Mouse (Mus musculus): Measurements from ENCODE around the gene Pak4. TPM values are rescaled to one million over a fixed set of nuclear protein-coding genes. Genes with fewer than 3 reads are reported as not detected.

The Pak4 gene
- polyA plus RNA-seq, 1 experiment from 2014 or later = 17.9 TPM

Small RNA genes within 50 kb of the gene (microRNA-seq; reads per million reads assigned to microRNA genes)
- 2.0 reads per million for gene Mir7049

Other genes starting within 250 kb of the Pak4 start
- 540 and 619 TPM in 2 replicates for gene Rps16, start 247.5 kb downstream of the Pak4 start, polyA plus RNA-seq (2015; fragmentation: Nextera tagmentation; extraction: Ambion mirVana)
- 4.5 and 5.1 TPM in 2 replicates for gene Plekhg2, start 225.6 kb downstream of the Pak4 start, polyA plus RNA-seq (2015; fragmentation: Nextera tagmentation; extraction: Ambion mirVana)
- gene Zfp36, start 217.9 kb downstream of the Pak4 start, polyA plus RNA-seq (2015; fragmentation: Nextera tagmentation; extraction: Ambion mirVana) = 8.3 and 8.8 TPM in 2 replicates
- 23.9 and 25.6 TPM in 2 replicates for gene Med29, start 205.5 kb downstream of the Pak4 start, polyA plus RNA-seq (2015; fragmentation: Nextera tagmentation; extraction: Ambion mirVana)
- 24.6 and 26.2 TPM in 2 replicates for gene Paf1, start 205.2 kb downstream of the Pak4 start, polyA plus RNA-seq (2015; fragmentation: Nextera tagmentation; extraction: Ambion mirVana)
- 32.4 and 35.6 TPM in 2 replicates for gene Gmfg, start 160.7 kb downstream of the Pak4 start, polyA plus RNA-seq (2015; fragmentation: Nextera tagmentation; extraction: Ambion mirVana)
- gene Lrfn1, start 146.2 kb downstream of the Pak4 start, polyA plus RNA-seq (2015; fragmentation: Nextera tagmentation; extraction: Ambion mirVana) = 0.09 and 0.20 TPM in 2 replicates
- gene Ifnl2, start 87.7 kb downstream of the Pak4 start, polyA plus RNA-seq (2015; fragmentation: Nextera tagmentation; extraction: Ambion mirVana) = not detected in 2 replicates
- not detected in 2 replicates for gene Ifnl3, start 75.3 kb downstream of the Pak4 start, polyA plus RNA-seq (2015; fragmentation: Nextera tagmentation; extraction: Ambion mirVana)
- gene Sycn, start 57.3 kb downstream of the Pak4 start, polyA plus RNA-seq (2015; fragmentation: Nextera tagmentation; extraction: Ambion mirVana) = 0.68 TPM in 1 of 2 replicates, not detected in the other
- gene Nccrp1, start 50.9 kb downstream of the Pak4 start, polyA plus RNA-seq (2015; fragmentation: Nextera tagmentation; extraction: Ambion mirVana) = not detected in 2 replicates
- 5.6 and 6.6 TPM in 2 replicates for gene Samd4b, start within 50 bp of the Pak4 start, polyA plus RNA-seq (2015; fragmentation: Nextera tagmentation; extraction: Ambion mirVana)
- gene Acp7, start 33.1 kb upstream of the Pak4 start, polyA plus RNA-seq (2015; fragmentation: Nextera tagmentation; extraction: Ambion mirVana) = not detected in 2 replicates
- 0.15 and 0.24 TPM in 2 replicates for gene Fbxo27, start 94.7 kb upstream of the Pak4 start, polyA plus RNA-seq (2015; fragmentation: Nextera tagmentation; extraction: Ambion mirVana)
- gene Fbxo17, start 118.6 kb upstream of the Pak4 start, polyA plus RNA-seq (2015; fragmentation: Nextera tagmentation; extraction: Ambion mirVana) = 1.1 and 1.3 TPM in 2 replicates
- gene Mrps12, start 143.6 kb upstream of the Pak4 start, polyA plus RNA-seq (2015; fragmentation: Nextera tagmentation; extraction: Ambion mirVana) = 73.3 and 77.7 TPM in 2 replicates
- gene Sars2, start 143.8 kb upstream of the Pak4 start, polyA plus RNA-seq (2015; fragmentation: Nextera tagmentation; extraction: Ambion mirVana) = 12.2 and 12.4 TPM in 2 replicates
- not detected in 2 replicates for gene Ccer2, start 158.0 kb upstream of the Pak4 start, polyA plus RNA-seq (2015; fragmentation: Nextera tagmentation; extraction: Ambion mirVana)
- gene Sirt2, start 168.6 kb upstream of the Pak4 start, polyA plus RNA-seq (2015; fragmentation: Nextera tagmentation; extraction: Ambion mirVana) = 25.9 and 26.0 TPM in 2 replicates
- gene Nfkbib, start 169.3 kb upstream of the Pak4 start, polyA plus RNA-seq (2015; fragmentation: Nextera tagmentation; extraction: Ambion mirVana) = 29.4 and 33.3 TPM in 2 replicates
- gene Rinl, start 190.8 kb upstream of the Pak4 start, polyA plus RNA-seq (2015; fragmentation: Nextera tagmentation; extraction: Ambion mirVana) = 9.4 and 10.2 TPM in 2 replicates
- 79.3 and 86.9 TPM in 2 replicates for gene Hnrnpl, start 210.4 kb upstream of the Pak4 start, polyA plus RNA-seq (2015; fragmentation: Nextera tagmentation; extraction: Ambion mirVana)
- gene Ech1, start 227.0 kb upstream of the Pak4 start, polyA plus RNA-seq (2015; fragmentation: Nextera tagmentation; extraction: Ambion mirVana) = 125 and 148 TPM in 2 replicates
- gene Lgals4, start 235.7 kb upstream of the Pak4 start, polyA plus RNA-seq (2015; fragmentation: Nextera tagmentation; extraction: Ambion mirVana) = 4.8 and 6.4 TPM in 2 replicates